Mouse (Mus musculus): ENCODE results near the gene Ubr1. TPM values are rescaled to one million over a fixed set of nuclear protein-coding genes. Genes with fewer than 3 reads are reported as not detected.

Ubr1 gene
- total and polyA plus RNA-seq, 2 experiments from 2014 or later: 27.3 to 34.8 TPM

DNA sequence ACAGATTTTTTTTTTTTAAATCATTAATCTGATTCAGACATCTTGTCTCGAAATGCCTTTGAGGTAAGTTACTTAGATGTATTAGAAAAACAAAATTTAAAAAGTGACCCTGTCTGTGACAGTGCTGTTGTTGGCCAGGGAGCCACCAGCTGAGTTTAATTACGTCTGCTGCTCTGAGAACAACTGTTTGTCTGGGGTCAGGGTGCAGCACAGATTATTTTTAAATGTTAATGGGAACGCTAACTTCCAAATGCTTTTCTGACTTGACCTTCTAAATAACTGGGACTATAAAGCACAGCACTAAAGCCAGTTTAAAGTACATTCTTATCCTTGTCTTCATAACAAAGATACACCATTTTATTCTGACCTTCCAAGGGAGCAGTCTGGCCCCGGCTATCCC is 61.0 kb downstream of the Ubr1 start:
- DNase-seq (ENCODE audit: low spot score) (no peak), ATAC-seq (no peak)
- no peaks in the 10 kb centered on the region for H3K9me3 ChIP-seq (ENCODE audit: low read length)
- H3K9ac ChIP-seq (replicated peaks; ENCODE audit: low read length): no peak overlapping the region
- H3K27ac ChIP-seq: no peak overlapping the region
- no peaks in the 10 kb centered on the region for H3K27me3 ChIP-seq (ENCODE audit: insufficient read depth, low read length)
- H3K4me3 ChIP-seq (ENCODE audit: low read length): no peak overlapping the region
- H3K4me1 ChIP-seq (ENCODE audit: insufficient read depth, low read length): no peaks in the 10 kb centered on the region
- no peak overlapping the region for H3K4me2 ChIP-seq (ENCODE audit: low read depth, low read length)
- peaks cover 28% of the 10 kb centered on the region for H3K36me3 ChIP-seq (ENCODE audit: insufficient read depth, low read length)
- TF ChIP-seq CTCF (IDR thresholded peaks at IDR 0.05; ENCODE audit: low read depth): no peak
- 82% methylated on average over 4 of the region's 4 CpGs for WGBS

DNA sequence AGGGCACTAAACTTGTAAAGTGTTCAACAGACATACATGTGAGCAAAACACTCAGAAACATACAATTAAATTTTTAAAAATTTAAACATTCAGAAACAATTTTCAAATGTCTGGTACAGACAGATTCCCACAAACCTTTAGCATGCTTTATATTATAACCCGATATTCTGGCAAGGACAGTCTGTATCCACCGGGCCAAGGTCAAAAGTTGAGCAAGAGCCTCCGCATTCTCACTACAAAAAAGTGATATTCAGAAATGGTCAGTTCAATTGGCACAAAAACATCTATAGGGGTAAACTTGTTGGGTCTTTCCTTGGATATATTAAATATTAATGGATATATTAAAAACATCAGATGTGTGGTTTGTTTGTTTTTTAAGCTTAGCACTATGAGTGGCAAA is 74.2 kb downstream of the Ubr1 start:
- Histone ChIP-seq H3K27me3 (ENCODE audit: insufficient read depth, low read length) (no peaks in the 10 kb centered on the region), H3K4me2 (ENCODE audit: low read depth, low read length) (no peak overlapping the region), H3K9ac (replicated peaks; ENCODE audit: low read length) (no peak overlapping the region), H3K4me3 (ENCODE audit: low read length) (no peak overlapping the region), H3K36me3 (ENCODE audit: insufficient read depth, low read length) (peaks cover 77% of the 10 kb centered on the region), H3K9me3 (ENCODE audit: low read length) (no peaks in the 10 kb centered on the region), H3K27ac (no peak overlapping the region), H3K4me1 (ENCODE audit: insufficient read depth, low read length) (no peaks in the 10 kb centered on the region)
- ATAC-seq (no peak), DNase-seq (ENCODE audit: low spot score) (no peak)
- TF ChIP-seq CTCF (IDR thresholded peaks at IDR 0.05; ENCODE audit: low read depth): no peak
- 95% methylated on average over 3 of the region's 3 CpGs for WGBS

DNA sequence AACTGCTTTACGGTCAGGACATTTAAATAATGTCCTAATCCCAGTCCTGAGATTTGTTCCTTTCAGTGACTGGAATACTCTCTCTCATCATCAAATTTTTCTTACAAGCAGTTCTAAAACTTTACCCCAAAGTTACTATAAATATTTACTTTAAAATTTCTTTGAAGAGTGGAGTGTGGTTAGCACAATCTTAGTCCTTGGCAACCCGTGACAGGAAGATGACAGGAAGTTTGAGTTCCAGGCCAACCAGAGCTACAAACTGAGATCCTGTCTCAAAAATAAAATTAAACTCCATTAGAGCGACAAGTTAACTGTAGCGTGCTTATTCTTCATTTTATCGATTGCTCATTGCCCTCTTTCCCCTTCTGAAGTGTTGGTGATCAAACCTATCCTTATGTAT is 82.9 kb downstream of the Ubr1 start:
- no peak overlapping the region for H3K4me3 ChIP-seq (ENCODE audit: low read length)
- H3K4me1 ChIP-seq (ENCODE audit: insufficient read depth, low read length): no peaks in the 10 kb centered on the region
- 92% methylated on average over 5 of the region's 5 CpGs for WGBS
- no peak for ATAC-seq
- no peak overlapping the region for H3K9ac ChIP-seq (replicated peaks; ENCODE audit: low read length)
- no peak overlapping the region for H3K4me2 ChIP-seq (ENCODE audit: low read depth, low read length)
- no peaks in the 10 kb centered on the region for H3K27me3 ChIP-seq (ENCODE audit: insufficient read depth, low read length)
- H3K36me3 ChIP-seq (ENCODE audit: insufficient read depth, low read length): peaks cover 45% of the 10 kb centered on the region
- DNase-seq (ENCODE audit: low spot score): no peak
- H3K27ac ChIP-seq: no peak overlapping the region
- TF ChIP-seq CTCF (IDR thresholded peaks at IDR 0.05; ENCODE audit: low read depth): no peak
- H3K9me3 ChIP-seq (ENCODE audit: low read length): no peaks in the 10 kb centered on the region

DNA sequence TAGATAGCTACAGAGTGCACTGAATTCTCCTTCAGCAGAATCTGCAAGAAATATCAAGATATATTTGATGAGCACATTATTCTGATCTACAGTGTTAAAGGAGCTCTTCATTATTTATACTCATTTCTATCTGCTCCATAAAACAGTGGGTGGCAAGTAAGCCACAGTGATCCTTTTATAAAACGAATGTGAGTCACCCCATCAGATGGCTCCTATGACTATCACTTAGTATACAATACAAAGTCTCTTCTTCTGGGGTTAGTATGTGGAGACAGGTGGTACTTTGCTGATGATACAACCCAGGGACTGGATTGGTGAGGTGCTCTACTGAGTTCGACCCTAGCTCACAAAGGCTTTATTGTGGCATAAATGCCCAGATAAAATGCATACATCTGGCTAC is 97.3 kb downstream of the Ubr1 start:
- 86% methylated on average over 2 of the region's 2 CpGs for WGBS
- H3K36me3 ChIP-seq (ENCODE audit: insufficient read depth, low read length): peaks cover 40% of the 10 kb centered on the region
- no peak for TF ChIP-seq CTCF (IDR thresholded peaks at IDR 0.05; ENCODE audit: low read depth)

DNA sequence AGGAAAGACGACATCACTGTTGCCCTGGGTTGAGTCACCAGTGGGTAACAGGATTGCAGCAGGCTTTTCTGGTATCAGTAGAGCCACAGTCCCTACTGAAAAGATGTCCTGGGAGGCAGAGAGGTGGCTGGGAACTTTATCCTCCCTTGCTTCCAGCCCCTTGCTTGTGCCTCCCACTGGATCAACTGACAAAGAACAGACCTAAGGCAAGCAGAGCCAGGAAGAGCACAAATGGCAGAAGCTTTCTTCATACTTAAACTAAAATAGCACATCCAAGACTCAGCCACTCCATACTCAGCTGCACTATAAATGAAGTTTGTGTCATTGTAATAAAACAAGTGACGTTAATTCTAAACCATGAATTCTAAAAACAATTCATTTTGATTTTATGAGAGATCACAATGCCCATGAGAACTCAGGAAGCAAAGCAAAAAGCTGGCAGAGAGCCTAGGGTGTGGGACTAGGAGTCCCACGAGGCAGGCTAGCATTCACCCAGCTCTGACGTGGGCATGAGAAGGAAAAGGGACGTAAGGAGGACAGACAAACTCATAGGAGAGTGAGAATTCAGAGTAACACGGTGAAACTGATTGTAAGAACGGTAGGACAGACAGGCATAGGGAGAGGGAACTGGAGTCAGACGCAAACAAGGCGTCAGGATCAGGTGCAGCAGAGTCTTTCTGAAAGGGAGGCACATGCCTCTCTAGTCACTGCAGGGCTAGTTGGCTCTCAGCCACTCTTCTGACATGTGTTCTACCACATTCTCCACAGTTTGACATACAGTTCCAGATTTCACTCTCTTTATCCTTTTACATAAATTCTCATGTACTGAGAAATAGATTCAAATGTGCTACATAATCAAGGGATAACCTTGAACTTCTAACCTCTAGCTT is 98.8 kb downstream of the Ubr1 start:
- 64% methylated on average over 9 of the region's 9 CpGs for WGBS
- peaks cover 40% of the 10 kb centered on the region for H3K36me3 ChIP-seq (ENCODE audit: insufficient read depth, low read length)
- TF ChIP-seq CTCF (IDR thresholded peaks at IDR 0.05; ENCODE audit: low read depth): no peak

More for the DNA sequence above, 97.3 kb downstream of the Ubr1 start:
- ATAC-seq (no peak), DNase-seq (ENCODE audit: low spot score) (no peak)
- Histone ChIP-seq H3K27me3 (ENCODE audit: insufficient read depth, low read length) (no peaks in the 10 kb centered on the region), H3K4me1 (ENCODE audit: insufficient read depth, low read length) (no peaks in the 10 kb centered on the region), H3K9ac (replicated peaks; ENCODE audit: low read length) (no peak overlapping the region), H3K4me2 (ENCODE audit: low read depth, low read length) (no peak overlapping the region), H3K9me3 (ENCODE audit: low read length) (no peaks in the 10 kb centered on the region), H3K4me3 (ENCODE audit: low read length) (no peak overlapping the region), H3K27ac (no peak overlapping the region)

DNA sequence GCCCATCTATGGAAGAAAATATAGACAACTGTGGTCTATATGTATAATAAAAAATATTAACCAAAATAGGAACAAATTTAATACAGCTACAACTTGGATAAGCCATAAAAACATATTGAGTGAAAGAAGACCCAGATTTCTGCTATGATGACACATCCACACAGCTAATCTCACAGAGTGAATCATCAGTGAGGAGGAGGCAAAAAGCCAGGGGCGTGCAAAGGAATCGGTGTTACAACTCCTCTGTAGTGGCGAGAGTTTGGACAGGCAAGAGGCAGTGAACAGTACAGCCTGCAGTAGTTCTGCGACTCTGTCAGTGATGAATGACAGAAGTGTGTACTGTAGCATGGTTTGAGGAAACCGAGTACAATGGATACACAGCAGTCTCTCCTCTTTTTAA is 103.2 kb downstream of the Ubr1 start:
- Histone ChIP-seq H3K36me3 (ENCODE audit: insufficient read depth, low read length) (peaks cover 39% of the 10 kb centered on the region; the same call in 1 of the 2 replicates), H3K9ac (replicated peaks; ENCODE audit: low read length) (no peak overlapping the region), H3K4me3 (ENCODE audit: low read length) (no peak overlapping the region), H3K9me3 (ENCODE audit: low read length) (no peaks in the 10 kb centered on the region), H3K27me3 (ENCODE audit: insufficient read depth, low read length) (no peaks in the 10 kb centered on the region), H3K4me2 (ENCODE audit: low read depth, low read length) (no peak overlapping the region), H3K27ac (no peak overlapping the region), H3K4me1 (ENCODE audit: insufficient read depth, low read length) (no peaks in the 10 kb centered on the region)
- no peak for DNase-seq (ENCODE audit: low spot score)
- no peak for TF ChIP-seq CTCF (IDR thresholded peaks at IDR 0.05; ENCODE audit: low read depth)
- ATAC-seq: no peak
- 88% methylated on average over 5 of the region's 5 CpGs for WGBS

More for the DNA sequence above, 98.8 kb downstream of the Ubr1 start:
- no peaks in the 10 kb centered on the region for H3K27me3 ChIP-seq (ENCODE audit: insufficient read depth, low read length)
- ATAC-seq: no peak
- H3K27ac ChIP-seq: no peak overlapping the region
- H3K4me1 ChIP-seq (ENCODE audit: insufficient read depth, low read length): no peaks in the 10 kb centered on the region
- no peaks in the 10 kb centered on the region for H3K9me3 ChIP-seq (ENCODE audit: low read length)
- no peak for DNase-seq (ENCODE audit: low spot score)
- H3K9ac ChIP-seq (replicated peaks; ENCODE audit: low read length): no peak overlapping the region
- H3K4me2 ChIP-seq (ENCODE audit: low read depth, low read length): no peak overlapping the region
- no peak overlapping the region for H3K4me3 ChIP-seq (ENCODE audit: low read length)

DNA sequence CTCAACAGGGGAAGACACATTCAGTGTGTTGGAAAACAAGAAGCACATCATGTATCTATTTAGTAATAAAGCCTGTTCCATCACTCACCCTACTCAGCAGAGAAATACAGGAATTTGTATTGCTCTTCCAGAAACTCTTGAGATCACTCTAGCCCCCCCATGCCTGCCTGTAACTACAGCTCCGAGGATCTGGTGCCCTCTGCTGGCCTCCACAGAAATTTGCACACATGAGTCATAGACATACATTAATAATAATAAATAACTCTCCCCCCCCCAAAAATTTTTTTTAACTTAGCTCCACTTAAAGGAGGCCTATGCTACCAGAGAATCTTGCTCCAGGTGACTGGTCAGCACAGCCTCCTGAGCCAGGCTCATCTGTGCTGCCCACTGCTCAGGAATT is 104.0 kb downstream of the Ubr1 start:
- Histone ChIP-seq H3K9ac (replicated peaks; ENCODE audit: low read length) (no peak overlapping the region), H3K4me2 (ENCODE audit: low read depth, low read length) (no peak overlapping the region), H3K36me3 (ENCODE audit: insufficient read depth, low read length) (peaks cover 38% of the 10 kb centered on the region), H3K4me3 (ENCODE audit: low read length) (no peak overlapping the region), H3K9me3 (ENCODE audit: low read length) (no peaks in the 10 kb centered on the region), H3K4me1 (ENCODE audit: insufficient read depth, low read length) (no peaks in the 10 kb centered on the region), H3K27ac (no peak overlapping the region), H3K27me3 (ENCODE audit: insufficient read depth, low read length) (no peaks in the 10 kb centered on the region)
- TF ChIP-seq CTCF (IDR thresholded peaks at IDR 0.05; ENCODE audit: low read depth): peak; percentile 71
- peak; percentile 70 for DNase-seq (ENCODE audit: low spot score)
- WGBS: 10% methylated on average over 1 of the region's 1 CpGs
- no peak for ATAC-seq

Measured in hindbrain, postnatal 0 days (tissue).